Mouse (Mus musculus) thymus, postnatal 14 days (tissue): Measurements from ENCODE around the gene Mgat5.

Experiments used
- DNase-seq: peaks from one replicate; pipeline ENCODE4 v3.0.0; 2021

The Mgat5 gene

DNA sequence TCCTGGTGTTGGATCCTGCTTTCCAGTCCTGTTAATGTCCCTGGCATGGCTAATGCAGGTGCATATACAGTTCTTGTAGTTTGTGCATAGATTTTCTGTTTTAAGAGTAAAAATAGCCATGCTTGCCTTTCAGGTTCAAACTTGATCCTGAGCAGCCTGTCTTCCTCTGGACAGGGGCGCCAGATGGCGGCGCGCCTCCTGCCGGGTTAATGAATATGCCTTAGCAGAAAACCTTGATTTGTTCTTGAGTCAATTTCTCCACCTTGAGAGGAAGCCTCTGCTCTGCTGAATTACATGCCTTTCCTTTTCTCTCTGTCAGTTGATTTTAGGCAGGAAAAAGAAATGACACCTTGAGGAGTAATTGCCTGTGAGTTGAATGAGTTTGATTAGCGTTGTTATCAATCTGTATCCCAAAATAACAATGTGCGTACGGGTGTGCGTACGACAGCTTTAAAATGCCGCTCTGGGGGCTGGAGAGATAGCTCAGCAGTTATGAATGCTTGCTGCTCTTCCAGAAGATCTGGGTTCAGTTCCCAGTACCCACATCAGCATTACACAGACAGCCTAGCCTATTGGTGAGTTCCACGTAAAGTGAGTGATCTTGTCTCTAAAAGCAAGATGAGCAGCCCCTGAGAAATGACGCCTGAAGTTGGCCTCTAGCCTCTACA is 57.5 kb downstream of the Mgat5 start:
- no peak for DNase-seq

DNA sequence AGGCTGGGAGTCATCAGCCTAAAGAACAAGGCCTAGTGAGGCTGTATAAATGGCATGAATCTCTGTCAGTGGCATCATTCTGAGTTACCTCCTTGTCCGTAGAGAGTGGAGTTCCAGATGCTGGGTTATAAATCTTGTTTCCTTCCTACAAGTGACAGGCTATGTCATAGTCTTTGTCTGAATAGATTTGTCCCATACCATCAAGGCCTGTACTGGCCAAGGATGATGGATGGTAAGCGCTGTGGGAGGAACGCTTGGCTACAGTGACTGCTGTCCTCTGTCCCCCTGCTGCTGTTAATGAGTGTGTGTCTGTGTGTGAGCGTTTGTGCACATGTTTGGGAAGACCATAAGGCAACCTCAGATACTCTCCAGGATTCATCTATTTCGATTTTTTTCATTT is 63.2 kb downstream of the Mgat5 start:
- no peak for DNase-seq

DNA sequence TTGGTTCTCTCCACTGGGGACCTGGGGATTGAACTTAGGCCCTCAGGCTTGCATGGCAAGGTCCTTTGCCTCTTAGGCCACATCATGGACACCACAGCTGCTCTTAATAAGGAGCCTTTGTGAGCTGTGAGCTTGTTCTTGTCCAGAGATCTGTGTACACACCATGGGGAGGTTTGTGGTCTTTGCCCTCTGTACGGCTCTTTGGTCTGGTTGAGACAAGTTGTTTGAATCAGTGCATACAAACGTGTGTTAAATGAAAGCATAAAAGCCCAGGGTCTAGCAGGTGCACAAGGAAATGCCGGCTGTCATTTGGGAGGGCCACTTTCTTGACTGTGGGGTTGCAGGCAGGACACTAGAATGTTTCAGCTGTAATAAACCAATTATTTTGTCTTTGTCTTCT is 64.5 kb downstream of the Mgat5 start:
- no peak for DNase-seq

DNA sequence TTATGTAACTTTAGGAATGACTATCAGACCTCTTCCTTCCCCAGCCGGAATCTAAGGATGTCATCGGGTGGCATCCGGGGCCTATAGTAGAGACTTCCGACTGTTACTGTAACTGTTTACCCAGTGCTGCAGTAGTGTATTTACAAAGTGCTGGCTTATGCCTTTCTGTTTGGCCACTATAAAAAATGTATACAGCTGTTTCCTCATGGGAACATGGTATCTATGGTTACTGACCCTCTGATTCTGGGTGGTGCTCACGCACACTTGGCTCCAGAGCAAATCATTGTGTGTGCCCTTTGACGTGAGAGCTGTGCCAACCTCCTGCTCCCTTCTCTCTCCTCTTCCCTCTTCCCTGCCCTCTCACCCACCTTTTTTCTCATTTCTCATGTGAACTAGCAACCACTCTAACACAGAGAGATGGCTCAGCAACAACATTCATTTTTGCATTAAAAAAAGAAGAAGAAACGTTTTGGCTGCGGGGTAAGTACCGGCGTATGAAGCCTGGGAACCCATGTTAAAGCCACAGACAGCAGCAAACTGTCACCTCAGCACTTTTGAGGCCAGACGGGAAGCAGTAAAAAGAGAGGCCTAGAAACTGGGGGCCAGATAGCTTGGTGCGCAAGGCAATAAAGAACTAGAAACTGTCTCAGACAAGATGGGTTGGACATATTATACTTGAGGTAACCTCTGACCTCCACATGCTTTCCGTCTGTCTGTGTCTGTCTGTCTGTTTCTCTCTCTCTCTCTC is 65.6 kb downstream of the Mgat5 start:
- peak; percentile 33 for DNase-seq

DNA sequence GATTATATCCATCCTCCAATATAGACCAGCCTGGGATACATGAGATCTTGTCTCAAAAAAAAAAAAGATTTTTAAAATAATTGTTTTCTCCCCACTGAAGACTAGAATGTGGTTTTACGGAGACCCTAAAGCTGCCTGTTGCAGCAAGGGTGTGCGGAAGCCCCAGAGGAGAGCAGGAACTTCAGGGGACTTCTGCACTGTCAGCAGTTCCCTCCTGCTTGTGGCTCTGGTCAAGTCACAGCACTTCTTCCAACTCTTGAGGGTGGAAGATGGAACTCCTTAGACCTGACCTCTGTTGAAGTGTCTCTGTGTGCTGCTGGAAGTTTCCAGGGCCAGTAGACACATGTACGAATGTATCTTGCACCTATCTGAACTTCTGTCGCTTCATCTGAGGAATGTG is 66.3 kb downstream of the Mgat5 start:
- no peak for DNase-seq

DNA sequence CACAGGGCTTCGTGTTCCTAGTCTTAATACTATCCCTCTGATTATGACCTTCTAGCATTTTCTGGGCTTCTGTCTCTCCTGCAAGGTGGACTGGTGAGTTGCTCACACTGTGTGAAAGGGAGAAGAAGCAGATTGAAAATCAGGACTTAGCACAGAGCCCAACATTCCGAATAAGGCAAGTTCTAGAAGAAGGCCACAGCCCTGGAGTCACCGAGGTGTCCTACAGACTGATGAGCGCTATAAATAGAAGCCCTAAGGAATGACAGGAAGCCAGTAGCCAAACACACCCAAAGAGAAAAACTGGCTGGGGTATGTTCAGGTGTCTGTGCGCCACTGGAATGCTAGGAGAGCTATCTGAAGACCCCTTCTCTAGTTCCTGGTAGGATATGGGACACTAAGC is 68.5 kb downstream of the Mgat5 start:
- DNase-seq: no peak

DNA sequence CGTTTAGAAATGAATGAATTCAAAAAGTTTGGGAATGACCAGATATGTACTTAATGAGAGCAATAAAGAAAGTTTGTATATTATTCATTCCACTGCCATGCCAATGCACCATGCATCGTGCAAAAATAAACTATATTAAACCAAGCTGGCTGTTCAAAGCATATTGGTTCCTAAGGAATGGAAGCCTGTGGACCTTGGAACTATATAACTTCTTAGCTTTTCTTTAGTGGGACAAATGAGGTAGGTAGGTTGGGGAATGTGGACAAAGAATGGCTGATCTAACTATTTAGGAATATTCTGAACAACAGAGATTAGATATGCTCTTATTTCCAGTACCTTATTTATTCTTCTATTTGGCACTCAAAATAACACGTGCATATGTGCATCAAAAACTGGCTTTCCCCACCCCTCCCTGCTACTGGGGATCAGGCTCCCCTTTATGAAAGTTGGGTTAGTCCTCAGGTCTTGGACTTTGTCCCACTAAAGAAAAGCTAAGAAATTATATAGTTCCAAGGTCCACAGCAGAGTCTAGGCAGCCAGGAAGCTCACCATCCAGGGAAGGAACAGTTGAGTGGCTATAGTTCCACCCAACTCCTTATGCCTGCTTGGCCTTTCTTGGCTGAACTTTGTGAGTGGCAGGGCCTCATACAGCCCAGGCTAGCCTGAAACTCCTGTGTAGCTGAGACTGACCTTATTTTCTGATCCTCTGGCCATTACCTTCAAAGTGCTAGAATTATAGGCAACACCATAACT is 70.9 kb downstream of the Mgat5 start:
- no peak for DNase-seq

DNA sequence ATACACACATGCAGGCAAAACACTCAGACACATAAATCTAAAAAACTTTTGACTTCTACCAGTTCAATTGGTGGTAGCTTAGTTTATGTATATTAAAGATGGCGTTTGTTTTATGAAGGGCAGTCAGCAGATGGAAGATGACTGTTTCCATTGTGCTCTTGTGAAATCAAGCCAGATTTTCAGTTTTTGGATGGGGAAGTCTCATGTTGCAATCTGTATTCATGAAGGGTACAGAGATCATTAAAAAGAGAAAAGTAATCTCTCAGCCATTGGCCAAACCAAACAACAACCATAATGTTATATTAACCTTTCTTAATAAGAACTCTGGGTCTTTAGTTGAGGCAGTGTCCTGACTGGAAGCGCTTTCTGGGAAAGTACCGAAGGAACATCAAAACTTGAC is 73.3 kb downstream of the Mgat5 start:
- DNase-seq: no peak

DNA sequence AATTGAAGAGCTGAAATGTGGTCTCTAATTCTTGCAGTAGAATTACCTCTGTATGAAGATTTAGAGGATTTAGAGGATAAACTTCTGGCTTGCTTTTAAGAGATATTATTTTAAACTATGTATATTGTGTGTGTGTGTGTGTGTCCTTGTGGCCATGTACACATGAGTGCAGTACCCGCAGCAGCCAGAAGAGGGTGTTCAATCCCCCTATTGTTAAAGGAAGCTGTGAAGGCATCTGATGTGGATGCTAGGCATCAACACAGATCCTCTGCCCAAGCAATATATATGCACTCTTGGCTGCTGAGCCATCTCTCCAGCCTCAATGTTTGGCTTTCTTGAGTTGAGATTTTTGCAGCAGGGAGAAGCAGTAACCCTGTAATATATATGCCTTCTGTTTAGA is 75.4 kb downstream of the Mgat5 start:
- DNase-seq: peak; percentile 73

DNA sequence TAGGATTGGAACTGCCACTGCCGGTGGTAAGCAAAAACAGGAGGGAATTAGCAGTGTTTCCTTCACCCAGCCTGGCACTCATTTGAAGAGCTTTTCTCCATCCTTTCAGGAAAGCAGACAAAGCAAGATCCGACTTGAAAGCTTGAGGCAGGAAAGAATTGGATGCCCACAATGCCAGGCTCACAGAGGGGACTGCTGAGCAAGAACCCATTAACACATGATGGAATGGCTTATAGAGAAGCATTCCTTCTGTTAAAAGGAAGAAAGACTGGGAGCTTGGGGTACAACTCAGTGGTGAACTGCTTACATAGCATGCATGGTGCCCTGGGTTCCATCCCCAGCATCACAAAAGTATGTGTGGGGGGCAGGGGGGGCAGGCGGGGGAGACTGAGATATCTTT is 80.2 kb downstream of the Mgat5 start:
- no peak for DNase-seq

DNA sequence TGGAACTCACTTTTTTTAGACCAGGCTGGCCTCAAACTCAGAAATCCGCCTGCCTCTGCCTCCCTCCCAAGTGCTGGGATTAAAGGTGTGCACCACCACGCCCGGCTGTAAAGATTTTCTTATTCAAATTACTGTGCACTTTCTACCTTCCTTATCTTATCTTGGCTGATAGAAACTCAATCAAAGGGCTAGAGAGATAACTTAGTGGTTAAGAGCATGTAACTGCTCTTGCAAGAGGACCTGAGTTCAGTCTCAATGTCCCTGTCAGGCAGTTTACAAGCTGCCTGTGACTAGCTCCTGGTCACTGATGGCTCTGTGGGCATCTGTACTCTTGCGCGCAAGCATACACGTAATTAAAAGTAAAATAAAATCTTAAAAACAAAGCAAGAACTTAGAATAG is 82.7 kb downstream of the Mgat5 start:
- DNase-seq: no peak

DNA sequence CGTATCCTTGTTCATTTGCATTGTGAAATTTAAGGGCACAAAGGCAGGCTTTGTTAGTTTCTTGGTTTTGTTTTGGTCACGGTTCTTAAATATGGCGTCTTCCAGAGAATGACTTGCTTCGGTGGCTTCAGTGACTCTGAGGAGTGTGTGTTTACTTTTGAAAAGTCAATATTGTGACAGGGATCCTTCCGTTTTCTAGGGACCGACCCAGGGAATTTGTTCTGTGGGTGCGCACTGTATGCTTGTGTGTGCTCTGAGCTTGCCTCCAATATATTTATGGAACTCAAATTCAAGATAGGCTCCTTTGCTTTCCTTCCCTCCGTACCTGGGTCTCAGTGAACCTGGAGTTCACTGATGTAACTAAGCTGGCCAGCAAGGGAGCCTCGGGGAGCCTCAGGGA is 86.1 kb downstream of the Mgat5 start:
- DNase-seq: no peak

DNA sequence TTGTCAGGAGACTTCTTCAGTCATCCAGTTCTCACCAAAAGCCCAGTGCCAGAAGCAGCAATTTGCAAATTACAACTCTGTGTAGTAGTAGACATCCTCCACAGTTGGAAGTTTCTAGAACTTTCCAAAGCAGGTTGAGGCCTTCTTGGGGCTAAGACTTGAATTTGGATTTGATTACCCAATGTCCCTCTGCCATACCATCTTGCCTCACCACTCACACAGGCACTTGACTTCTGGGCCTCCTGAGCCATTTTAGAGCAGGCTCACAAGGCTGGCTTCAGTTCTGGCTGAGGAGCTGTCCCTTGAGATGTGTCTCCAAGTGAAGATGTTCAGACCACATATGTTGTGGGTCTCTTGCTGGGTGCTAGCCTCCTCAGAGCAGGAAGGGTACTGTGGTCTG is 86.9 kb downstream of the Mgat5 start:
- no peak for DNase-seq

DNA sequence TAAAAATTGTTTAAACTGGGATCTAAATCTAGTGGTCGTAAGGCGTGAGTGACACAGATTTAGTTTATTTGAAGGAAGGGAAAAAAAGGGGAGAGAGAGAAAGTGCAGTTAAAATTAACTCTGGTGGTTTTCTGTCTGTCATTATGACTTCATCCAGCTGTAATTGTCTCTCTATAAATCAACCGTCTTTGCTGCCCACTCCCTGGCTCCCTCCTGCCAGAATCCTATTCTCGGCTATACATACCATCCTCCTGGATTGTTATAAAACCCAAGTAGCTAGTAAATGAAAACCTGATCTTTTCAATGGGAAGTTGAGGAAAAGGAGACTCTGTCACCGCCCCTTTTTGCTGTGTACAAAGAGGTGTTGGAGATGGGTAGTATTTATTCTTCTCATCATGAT is 88.5 kb downstream of the Mgat5 start:
- no peak for DNase-seq

DNA sequence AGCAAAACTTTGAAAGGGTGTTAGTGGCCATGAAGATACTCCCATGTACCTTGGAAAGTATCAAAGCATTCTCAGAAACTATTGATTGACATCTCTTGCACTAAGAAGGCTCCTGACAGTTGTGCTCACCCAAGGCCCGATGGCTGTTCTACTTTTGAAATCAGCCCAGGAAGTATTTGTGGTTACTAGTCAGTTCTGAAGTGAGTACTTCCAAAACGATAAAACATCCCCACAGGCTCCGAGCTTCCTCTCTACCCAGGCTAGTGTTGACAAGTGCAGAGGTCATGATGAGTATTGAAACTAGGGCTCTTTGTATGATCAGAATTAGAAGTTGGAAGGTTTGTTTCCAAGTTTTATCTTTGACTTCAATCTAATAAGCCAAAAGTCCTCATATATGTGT is 92.0 kb downstream of the Mgat5 start:
- no peak for DNase-seq

DNA sequence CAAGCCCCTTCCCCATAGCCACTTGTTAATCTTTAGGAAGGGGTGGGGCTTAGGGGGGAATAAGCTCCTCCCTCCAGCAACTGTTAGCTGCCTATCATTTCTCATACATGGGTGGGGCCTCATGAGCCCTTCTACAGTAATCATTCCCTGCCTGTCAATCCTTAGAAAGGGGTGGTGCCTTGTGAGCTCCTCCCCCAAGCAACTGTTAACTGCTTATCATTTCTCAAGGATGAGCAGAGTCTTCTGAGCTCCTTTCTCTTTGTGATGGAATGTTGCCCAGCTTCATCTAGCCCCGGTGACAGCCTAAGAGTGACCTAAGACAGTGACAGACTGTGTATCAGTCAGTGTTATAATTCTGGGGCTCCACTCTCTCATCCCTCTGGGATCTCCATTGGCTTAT is 95.0 kb downstream of the Mgat5 start:
- DNase-seq: no peak

DNA sequence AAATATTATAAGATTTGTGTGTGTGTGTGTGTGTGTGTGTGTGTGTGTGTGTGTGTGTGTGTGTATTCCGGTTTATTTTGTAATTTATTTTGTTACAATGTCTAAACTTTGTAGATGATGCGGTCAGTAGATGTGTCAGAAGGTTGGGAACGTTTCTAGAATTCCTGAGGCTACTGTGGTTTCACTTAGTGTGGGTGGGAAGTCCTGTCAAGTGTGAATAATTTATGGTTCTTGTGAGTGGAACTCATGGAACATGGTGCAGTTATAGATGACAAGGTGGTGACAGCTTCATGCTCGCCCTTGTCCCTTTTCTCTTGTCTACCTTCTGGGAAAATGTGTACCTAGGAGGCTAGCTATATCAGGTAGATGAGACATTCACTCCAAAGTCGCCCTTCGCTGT is 96.2 kb downstream of the Mgat5 start:
- DNase-seq: no peak

DNA sequence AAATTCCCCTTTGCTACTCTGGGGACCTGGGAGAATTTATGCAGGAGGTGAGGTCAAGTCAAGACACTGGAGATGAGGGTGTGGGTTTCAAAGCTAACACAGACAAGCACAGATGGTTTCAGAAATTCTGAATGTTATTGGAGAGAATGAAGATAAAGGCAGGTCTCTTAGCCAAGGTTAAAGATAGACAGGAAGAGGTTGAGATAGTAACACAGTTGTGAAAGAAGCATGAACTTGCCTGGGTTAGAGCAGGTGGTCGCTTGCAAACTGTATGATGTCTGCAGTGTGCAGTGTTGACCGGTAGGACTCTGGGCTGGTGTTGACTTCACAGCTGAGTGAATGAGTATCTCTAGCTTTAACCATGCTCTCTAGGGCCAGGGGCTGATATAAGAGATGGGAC is 97.8 kb downstream of the Mgat5 start:
- DNase-seq: peak; percentile 58

DNA sequence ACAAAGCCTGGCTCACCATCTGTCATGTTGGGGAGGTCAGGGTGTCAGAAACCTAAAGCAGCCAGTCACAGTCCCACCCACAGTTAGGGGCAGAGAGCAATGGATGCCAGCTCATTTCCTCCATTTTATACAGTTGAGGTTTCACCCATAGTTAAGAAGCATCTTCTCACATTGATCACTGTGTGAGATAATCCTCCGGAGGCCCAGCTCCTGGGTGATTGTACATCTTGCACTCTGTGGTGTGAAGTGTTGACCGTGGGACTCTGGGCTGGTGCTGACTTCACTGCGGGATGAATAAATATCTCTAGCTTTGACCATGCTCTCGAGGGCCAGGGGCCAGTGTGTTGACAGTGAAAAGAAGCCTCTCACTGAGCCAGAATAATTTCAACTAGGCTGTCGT is 99.0 kb downstream of the Mgat5 start:
- DNase-seq: no peak

DNA sequence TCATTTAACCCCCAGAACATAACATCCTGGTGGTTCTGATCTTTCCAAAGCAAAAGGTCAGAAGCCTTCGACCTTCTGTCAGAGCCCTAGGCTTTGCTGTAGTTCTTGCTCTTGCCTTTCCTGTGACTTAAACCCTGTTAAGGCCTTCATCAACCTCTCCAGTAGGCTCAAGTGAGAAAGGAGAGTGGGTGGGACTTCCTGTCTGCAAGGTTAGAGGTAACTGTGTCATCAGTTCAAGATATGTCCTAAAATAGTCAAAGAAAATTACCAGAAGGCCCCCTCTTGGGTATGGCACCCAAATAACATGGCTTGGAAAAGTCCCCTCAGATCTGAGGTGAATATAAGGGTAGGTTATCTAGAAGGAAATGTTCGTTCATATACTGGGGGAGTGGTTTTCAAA is 99.5 kb downstream of the Mgat5 start:
- no peak for DNase-seq

DNA sequence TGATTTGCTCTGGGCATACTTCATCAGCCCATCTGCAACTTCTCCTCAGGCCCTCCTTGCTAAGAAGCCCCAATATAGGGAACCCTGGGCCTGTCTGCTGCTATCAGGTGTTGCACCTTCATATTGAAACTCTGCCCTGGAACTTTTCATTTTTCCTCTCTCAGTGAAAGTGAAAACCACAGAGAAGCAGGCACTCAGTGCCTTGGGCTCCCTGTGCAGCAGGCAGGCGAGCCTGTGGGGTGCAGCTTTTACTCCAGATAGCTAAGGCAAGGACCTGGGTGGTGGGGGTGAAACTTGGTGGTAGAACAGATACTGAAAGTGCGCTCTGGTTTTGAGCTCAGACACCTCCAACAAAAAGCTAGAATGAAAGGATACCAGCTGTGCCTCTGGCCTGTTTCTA is 100.8 kb downstream of the Mgat5 start:
- DNase-seq: peak; percentile 60

DNA sequence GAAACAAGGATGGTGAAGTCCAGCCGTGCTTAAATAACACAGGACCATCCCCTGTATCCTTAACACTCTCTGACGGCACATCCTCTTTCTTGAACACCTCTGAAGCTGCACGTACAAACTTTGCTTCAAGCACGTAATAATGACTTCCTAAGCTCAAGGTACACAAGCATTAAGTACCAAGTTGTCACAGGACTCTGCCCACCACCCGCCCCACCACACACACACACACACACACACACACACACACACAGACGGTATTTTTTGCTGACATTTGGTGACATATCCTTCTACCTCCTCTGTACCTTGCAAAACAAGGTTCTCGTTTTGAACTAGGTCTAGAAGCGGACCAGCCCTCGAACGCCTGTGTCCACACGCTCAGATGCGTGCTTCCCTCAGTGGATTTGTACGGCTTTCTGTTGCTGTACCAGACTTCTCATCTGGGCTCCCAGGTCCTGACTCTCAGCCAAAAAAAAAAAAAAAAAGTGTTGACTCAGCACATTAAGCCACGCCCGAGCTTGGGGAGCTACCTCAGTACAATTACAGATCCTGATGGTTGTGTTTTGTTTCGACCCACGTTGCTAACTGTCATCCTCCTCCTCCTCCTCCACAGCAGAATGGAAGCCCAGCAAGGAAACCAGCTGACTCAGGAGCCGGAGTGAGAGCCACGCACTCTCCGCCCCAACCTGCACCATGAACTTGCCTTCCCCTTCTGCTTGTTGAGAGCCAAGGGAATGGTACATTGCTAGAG is 101.4 kb downstream of the Mgat5 start:
- peak; percentile 31 for DNase-seq

DNA sequence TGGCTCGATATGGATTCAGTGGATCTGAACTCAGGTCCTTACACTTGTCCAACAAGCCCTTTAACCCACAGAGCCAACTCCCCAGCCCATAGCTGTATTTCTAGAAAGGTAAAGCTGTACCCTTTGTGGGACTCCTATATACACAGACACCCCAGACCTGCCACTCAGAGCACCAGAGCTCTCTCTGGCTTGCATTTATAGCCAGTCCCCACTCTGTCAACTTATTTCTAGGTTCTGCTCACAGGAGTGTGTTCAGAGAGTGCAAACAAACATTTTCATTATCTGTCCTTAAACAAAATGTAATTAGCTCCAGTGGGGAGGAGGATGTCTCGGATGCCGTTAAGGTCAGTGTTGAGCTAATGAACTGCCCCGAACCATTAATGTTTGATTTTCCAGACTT is 102.5 kb downstream of the Mgat5 start:
- no peak for DNase-seq
